Mouse (Mus musculus): Measurements from ENCODE around the gene Igf1r.

Igf1r gene

DNA sequence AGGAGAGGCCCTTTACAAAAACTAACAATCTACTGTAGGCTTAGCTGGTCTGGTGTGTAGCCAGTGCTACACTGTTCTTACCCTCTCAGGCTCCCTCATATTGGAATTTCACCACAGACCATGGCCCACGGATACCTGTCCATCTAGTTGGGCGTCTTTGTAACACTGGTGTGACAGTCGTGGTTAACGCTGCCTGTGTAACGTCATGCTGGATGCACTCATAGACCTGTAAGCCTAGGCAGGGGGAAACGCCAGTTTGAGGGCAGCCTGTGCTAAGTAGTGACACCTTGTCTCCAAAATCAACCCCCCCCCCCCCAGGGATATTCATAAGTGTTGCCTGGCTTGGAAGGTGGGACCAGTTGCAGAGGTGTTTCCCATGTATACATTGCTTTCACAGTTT is 4.7 kb downstream of the Igf1r start:
- CTCF ChIA-PET = no interaction called here

DNA sequence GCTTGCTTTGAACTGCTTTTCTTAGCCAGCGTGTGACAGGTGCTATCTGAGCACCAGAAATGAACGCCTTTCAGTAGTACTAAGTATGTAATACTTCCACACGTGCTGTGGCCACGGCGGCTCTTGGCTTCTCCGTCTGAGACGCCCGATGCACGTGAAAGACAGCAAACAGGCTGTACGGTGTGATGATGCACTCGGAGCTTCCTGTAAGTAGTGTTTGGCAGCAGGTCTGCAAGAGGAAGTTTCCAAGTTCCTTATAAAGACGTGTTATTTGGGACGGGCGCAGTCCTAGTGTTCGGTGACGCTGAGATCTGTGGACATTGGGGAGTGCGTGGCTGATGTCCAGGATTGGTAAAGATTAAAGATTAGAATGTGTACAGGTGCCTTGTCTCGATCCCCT is 5.4 kb downstream of the Igf1r start:
- CTCF ChIA-PET = interaction anchor here (0.7 kb wide), 1 partner anchor 342 kb away, joined by 4 read pairs; no protein-coding TSS in a partner anchor

DNA sequence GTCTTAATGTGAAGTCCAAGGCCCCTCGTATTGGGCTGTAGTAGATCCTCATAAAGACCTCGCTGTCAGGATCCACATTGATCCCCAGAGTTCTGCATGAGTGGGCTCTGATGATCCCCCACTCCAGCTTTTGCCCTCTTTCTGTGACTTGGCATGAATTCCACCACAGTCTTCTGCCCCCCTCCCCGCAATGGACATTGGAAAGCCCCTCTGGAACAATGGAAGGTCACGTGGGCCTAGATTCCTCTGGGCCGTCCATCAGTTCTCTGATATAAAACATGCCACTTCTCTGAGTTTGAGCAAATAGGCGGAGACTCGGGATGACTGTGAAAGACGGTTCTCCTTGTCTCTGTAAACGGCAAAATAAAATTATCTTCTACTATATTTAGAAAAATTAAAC is 8.1 kb downstream of the Igf1r start:
- CTCF ChIA-PET = no interaction called here

DNA sequence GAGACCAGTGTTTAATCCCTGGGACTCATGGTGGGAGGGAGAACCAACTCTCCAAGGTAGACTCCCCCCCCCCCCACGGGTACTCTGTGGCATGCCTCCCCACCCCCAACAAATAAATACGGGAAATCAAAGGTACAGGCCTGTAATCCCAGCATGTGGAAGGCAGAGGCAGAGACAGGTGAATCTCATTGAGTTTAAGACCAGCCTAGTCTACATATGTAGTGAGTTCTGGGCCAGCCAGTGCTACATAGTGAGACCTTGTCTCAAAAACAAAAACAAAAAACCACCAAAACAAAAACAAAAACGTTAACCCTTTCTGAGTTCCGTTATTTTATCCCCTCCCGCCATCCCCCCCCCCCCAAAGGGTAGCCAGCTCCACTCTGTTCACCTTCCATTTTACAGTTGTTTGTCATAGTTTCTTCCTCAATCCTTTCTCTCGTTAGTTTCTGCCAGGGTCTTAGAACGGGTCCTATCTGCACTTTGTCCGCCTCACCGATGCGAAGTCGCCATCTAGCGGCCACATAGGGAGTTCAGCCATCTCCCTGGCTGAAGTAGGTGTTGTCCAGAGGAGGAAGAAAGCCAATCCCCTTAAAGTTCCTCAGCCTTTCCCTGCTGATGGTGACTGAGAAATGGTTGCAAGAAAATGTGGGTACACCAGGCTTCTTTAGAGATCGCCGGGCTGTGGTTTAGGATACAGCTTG is 9.1 kb downstream of the Igf1r start:
- CTCF ChIA-PET = no interaction called here

DNA sequence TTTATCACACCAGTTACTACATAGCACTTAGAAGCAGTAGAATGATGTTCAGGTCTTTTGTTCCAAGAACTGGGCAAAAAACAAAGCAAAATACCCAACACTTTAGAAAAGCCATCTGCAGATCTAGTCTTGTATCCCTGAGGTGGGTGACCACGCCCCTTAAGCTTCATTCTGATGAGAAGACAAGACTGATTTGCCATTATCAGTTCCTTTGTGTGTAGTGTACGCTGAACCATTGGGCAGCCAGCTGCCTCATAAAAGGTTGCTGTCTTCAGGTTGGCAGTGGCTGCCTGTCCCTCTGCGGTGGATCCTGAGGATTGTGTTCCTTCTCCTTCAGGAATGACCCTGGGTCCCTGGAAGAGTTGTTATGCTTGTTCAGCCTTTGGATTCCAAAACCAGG is 11.1 kb downstream of the Igf1r start:
- CTCF ChIA-PET = interaction anchor here (0.6 kb wide), 1 partner anchor 69 kb away, joined by 3 read pairs; no protein-coding TSS in a partner anchor

DNA sequence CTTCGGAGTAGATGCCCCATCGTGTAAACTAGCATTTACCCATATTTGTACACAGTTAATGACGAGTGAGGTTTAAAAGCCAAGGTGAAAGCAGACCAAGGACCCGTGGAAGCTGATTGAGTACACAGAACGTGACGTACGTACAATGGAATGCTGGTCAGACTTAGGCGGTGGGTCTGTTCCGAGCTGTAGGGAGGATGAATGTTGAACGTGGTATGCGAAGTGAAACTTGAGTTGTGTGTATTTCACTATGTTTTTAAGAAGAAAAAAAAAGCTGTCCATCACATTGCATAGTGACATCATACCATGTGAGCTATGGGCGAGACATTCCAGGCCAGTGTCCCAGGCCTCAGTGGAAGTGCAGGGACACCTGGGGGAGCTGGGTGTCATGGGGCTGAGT is 15.8 kb downstream of the Igf1r start:
- CTCF ChIA-PET = no interaction called here

DNA sequence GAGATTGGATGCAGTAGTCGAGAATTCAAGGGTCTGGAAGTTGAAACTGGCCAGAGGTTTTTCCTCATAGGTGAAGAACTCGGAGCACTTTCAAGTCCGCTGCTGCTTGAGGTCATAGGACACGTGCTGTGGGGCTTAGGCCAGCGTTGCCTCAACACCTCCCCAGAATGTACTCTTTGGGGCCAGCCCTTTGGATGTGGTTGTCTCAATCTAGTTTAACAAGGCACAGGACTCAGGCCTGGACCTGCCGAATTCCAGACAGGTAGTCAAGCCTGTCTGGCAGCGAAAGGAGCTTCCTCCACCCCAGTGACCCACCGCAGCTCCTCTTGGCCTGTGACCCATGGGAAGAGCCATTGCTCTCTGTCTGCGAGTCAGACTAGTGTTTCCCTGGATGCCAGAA is 16.4 kb downstream of the Igf1r start:
- CTCF ChIA-PET = no interaction called here

DNA sequence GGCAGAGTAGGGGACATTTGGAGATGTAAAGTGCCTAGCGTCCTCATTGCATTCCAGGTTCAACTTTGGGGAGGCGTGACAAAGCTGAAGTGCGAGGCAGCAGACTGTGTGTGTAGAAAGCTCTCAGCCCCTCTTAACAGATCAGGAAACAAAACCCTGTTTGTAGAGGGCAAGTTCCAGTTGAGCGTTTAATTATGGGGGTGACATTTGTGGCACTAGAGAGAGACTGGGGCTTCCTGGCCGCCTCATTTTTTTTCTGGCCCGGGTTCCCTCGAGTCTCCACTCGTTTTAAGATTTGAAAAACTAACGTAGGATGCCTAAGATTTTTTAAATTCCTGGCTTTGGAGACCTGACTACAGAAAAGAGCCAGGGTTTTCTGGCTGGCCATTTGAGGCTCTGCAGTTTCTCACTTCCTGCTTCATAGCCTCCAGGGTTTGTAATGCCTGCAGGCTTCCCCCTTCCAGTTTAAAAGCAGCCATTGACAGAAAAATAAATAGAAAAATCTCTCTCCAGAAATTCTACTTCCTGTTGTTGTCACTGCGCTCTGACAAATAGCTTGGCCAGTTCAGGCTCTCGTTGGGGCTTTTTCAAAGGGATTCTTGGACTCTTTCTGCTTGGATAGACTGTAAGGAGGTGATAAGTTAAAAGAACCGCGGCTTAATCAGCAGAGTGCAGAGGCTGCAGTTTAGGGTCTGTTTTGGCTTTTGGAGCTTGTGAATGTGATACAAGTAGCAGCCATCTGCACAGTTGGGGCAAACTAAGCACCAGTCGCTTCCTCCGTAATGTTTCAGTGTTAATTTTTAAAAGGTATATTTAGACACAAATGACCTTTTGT is 20.8 kb downstream of the Igf1r start:
- CTCF ChIA-PET = no interaction called here

DNA sequence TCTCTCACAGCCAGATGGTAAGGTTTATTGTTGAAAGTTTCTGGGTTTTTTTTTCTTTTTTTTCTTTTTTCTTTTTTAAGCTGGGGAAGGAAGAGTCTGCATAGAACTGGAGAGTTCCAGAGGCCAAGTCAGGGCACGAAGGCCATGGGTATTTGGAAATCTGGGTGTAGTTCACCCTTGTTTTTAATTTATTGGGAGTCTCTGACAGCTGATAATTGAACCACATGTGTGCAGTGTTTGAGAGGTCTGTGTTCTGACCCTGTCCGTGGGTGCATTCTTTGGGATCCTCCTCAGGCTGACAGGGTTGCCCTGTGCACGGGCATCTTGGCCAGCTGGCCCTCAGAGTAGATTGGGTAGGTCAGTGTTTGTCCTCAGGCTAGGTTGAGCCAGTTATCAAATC is 29.3 kb downstream of the Igf1r start:
- CTCF ChIA-PET = no interaction called here

DNA sequence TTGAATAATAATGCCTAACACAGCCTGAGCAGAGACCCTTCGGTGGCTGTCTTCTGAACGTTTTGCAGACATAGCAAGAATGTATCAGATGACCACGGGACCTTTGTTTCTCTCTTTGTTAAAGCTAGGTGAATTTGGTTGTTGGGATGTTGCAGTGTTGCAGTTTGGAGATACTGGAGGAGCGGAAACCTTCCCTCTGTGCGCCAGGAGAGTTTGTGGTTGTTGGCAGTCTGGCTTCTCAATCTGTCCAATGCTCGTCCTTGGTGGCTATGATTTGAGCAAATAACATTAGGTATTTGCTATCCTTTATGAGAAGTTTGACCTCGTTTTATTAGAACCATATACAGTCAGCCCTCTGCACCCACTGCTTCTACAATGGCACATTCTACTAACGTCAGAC is 30.2 kb downstream of the Igf1r start:
- CTCF ChIA-PET = no interaction called here

DNA sequence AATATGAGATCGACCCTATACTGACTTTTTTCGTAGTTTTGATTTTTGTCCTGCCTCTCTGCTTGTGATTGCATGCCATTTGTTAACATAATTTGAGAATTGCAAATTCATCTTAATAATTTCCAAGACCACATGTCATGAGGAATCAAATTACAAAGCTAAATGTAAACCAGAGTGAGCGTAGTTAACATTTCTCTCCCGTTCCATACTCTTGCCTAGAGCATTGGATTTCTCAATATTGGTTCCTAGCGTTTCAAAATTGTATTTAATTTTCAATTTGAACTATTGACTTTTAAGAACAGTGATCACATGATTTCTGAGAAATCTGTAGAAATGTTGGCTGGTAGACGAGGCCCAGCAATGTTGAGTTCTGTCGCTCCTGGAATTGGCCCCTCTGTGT is 30.8 kb downstream of the Igf1r start:
- CTCF ChIA-PET = no interaction called here

DNA sequence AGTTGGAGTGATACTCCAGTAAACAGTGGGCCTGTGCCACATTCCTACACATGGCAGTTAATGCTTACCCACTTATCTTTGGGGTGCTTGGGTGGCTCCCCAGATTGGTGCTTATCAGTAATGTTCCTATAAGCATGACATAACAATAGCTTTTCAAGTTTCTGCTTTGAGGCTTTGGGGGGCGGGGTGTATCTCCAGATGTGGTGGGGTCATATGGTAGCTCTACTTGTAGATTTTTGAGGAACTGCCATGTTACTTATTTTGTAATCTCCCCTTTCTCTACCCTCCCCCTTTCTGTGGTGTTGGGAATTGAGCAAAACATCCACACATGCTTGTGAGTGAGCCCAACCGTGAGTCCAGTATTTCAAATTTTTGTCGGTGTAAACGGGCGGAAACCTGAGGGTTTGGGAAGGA is 32.4 kb downstream of the Igf1r start:
- CTCF ChIA-PET = interaction anchor here (0.6 kb wide), 1 partner anchor 9 kb away, joined by 3 read pairs; no protein-coding TSS in a partner anchor

DNA sequence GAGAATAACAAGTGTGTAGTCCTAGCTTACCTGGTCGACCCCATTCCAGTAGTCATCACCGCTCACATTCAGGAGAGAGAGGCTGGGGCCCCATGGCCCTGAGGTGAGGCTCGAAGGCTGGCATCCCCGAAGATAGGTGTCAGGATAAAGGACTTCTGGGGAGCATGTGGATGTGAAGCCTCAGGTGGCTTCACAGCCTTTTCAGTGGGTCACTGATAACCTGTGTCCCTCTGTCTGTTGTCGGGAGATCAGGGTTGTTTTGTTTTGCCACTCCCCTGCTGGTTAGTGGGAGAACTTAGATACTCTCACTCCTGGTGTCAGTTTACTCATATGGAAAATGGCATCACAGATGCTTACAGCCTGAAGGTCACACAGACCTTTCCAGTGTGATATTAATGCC is 32.9 kb downstream of the Igf1r start:
- CTCF ChIA-PET = no interaction called here

DNA sequence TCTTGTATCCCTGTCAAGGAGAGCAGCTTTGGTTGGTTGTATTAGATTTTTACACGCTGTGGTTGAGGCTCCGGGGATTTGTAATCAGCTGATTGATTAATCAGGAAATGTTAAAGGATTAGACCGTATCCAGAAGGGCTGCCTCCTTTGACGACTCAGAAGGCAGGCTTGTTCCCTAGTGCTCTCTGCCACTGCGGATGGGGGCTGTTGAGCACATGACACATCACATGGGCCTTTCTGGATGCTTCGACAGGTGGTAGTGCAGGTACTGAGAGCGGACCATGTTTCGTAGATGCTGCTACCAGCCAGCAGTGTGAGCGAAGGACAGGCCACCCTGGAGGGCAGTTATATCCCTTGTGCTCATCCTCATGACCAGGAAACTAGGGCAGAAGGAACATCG is 33.6 kb downstream of the Igf1r start:
- CTCF ChIA-PET = no interaction called here

DNA sequence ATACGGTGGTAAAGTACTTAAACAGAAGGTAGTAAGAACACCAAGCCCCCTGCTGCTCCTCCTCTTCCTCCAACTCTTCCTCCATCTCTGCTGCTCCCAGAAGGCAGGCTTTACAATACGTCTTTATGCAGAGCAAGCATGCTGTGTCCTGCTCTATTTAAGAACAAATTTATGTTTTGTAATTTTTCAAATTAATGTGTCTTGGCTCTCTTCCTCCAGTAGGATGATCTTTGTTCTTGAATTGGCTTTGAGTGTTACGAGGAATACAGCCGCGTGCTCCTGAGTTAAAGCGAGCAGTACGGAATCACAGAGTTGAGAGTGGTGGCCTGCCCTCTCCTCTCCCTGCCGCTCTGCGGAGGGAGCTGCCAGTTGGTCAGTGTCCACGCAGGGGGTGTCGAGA is 34.2 kb downstream of the Igf1r start:
- CTCF ChIA-PET = no interaction called here

DNA sequence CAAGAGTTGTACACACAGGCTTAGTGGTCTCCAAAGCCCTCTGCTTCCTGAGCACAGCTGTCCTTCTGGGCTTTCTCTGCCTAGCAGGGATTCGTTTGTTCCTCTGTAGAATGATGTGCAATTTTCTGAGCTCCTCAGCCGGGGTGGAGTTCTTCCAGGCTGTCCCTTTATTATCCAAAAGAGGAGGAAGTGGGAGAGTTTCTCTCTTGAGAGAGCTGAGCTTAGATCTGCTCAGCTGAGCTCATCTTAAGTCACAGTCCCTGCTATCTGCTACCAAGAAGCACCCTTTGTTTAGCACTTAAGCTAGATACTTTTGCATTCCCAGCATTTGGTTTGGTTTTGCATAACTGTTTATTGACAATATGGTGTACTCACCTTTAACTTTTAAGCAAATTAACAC is 36.7 kb downstream of the Igf1r start:
- CTCF ChIA-PET = no interaction called here

DNA sequence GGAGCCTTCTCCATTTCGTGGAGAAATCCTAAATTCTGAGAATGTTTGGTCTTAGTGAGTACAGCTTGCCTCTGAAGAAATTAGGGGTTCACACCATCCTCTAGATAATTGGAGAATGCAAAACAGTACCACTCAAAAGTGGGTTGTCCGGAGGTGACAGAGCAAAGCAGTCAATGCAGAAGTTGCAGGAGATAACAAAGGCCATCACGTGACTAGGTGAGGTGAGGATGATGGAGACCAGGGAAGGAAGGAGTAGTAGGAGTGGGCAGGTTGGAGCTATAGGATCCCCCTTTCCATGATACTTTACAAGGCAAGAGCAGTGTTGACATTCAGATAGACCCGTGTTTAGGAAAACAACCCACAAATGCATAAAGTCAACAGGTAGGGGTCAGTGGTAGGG is 41.0 kb downstream of the Igf1r start:
- CTCF ChIA-PET = no interaction called here

DNA sequence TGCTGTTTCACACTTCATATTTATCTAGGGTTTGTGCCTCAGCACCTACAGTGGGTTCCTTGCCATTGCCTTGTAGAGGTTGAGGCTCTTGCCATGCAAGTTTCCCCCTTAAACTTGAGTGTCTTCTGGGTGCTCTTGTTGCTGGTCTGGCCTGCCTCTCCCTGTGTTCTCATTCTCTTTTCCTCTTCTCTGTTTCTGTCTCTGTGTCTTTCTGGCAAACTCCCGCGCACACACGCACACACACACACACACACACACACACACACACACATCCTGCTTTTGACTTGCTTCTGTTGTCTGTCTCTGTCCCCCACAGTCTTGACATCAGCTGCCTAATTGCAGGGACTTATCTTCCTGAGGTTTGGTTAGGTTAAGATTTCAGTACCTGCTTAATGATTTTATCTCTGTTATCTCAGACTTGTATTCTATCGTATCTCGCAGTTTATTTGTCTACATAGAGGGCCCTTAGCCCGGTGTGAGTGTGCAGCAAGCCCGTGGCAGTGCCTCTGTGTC is 41.8 kb downstream of the Igf1r start:
- CTCF ChIA-PET = no interaction called here

DNA sequence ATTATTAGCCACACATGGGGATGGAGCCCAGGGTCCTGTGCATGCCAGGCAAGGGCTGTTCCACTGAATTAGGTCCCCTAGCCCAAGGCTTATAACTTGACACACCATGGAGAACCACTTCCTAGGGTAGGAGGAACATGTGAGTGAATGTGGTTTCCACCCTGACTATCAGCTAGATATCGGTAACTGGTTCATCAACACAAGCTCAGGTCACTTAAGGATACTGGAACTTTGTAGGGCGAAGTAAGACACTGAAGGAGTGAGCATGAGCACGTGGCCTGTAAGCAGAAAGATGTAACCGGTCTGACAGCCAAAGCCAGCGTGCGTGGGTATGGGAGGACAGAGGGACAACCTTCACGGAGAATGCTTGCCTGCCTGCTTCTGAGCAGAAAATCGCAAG is 42.6 kb downstream of the Igf1r start:
- CTCF ChIA-PET = no interaction called here

DNA sequence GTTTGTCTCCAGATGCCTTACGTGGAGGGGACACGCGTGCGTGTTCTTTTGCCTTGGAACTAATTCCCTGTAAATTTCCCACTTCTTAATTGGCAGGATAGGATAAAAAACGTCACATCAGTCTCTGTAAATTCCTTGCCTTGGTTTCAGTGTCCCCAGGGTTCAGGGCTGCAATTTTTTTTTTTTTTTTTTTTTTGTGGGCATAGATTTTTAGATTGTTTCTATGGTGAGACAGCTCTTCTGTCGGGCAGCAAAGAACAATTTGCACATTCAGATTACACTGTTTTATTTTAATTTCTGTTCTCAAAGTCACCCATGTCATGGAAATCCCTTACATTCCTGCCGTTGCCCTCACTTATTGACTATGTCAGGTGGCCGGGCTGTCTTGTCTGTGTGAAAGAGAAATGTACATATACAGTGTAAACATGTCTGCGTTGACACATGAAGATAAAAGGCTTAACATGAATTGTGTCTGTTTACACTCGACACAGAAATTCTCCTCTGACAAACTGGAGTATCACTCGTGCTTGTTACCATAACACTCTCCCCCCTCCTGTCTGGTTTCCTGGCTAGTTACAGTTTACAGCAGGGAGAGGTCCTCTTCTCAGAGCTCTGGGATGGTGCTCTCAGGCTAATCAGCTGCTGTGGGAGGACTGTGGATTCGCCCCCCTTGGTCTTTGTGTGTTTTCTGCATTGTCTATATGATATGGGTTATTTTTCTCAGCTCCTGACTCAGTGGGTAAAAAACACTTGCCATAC is 43.8 kb downstream of the Igf1r start:
- CTCF ChIA-PET = interaction anchor here (0.6 kb wide), 1 partner anchor 28 kb away, joined by 3 read pairs; no protein-coding TSS in a partner anchor

DNA sequence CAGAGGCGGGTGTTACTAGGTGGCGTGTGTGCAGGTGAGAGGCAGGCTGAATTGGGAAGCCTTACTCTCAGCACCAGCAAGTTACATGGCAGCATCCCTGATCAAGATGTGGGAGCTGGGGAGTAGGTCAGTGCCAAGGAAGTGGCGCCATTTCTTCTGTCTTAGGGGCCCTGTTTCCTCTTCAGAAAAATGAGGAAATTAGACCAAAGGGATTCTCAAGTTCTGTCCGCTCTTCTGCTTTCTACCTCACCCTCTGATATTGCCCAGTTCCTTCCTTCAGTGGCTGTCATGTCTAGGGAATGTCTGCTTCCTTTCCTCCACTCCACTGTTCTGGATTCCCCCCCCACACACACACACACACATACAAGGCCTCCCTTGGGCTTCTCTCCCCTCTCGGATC is 48.6 kb downstream of the Igf1r start:
- CTCF ChIA-PET = no interaction called here

DNA sequence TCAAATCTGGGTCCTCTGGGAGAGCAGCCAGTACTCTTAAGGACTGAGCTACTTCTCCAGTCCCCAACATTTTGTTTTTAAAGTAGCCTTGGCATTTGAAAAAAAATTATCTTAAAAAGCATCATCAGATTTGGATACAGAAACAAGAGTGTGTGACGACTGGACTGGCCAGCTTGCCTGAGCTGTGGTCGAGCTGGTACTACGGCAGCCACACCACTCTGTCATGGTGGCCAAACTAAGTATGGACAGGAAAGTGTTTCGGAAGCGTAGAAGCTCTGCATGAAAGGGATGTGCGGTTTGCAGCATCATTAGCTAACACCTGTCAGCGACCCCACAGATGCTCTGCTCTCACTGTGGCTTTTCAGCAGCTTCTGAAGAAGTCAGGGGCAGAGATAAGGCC is 53.4 kb downstream of the Igf1r start:
- CTCF ChIA-PET = no interaction called here

DNA sequence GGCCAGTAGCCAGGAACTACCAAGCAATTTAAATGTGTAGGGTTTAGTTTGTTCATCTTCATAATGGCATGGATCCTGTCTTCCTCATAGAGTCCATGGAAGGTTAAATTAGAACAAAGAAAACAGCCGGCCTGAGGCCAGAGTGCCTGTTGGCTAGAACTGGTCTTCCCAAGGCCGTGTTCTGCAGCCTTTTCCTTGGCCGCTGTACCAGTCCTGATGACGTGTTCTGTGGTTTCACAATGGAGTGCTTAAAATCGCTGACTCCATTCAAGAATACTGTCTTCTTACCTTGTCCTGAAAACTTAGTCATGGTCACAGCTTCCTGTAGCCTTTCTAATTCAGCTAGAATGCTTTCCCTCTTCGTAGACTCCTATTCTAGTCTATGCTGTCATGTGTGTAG is 53.9 kb downstream of the Igf1r start:
- CTCF ChIA-PET = no interaction called here
